Mouse (Mus musculus) hindbrain, embryonic 15.5 days (tissue): Measurements from ENCODE around the gene Steap3. TPM values are rescaled to one million over a fixed set of nuclear protein-coding genes. Genes with fewer than 3 reads are reported as not detected.

Source experiments
- ATAC-seq: fragments of 200-750 bp; cut with Nextera tagmentation; 2 replicates; pipeline ENCODE4 v1.8.0; 2017; ENCODE audit warnings: low read depth, moderate number of reproducible peaks, moderate TSS enrichment; ENCODE audit not compliant: low FRiP score
- H3K27ac ChIP-seq: fragments of 300-500 bp; sonication (generic); replicated peaks from 2 replicates; pipeline ENCODE4 v1.5.1; 2015; ENCODE audit warnings: mild to moderate bottlenecking, inconsistent platforms
- H3K27me3 ChIP-seq: fragments of 300-500 bp; sonication (generic); 2 replicates; pipeline ENCODE4 v1.6.1; 2015; ENCODE audit warnings: control low read depth, inconsistent platforms
- H3K36me3 ChIP-seq: fragments of 300-500 bp; sonication (generic); 2 replicates; pipeline ENCODE4 v1.6.1; 2015; ENCODE audit warnings: control low read depth, inconsistent platforms
- H3K4me1 ChIP-seq: fragments of 300-500 bp; sonication (generic); replicated peaks from 2 replicates; pipeline ENCODE4 v1.6.1; 2015; ENCODE audit warnings: control low read depth, inconsistent platforms
- H3K4me2 ChIP-seq: fragments of 300-500 bp; sonication (generic); 2 replicates; pipeline ENCODE4 v1.6.1; 2015; ENCODE audit warnings: moderate library complexity, mild to moderate bottlenecking, inconsistent platforms
- H3K4me3 ChIP-seq: fragments of 300-500 bp; sonication (generic); 2 replicates; pipeline ENCODE4 v1.5.1; 2015; ENCODE audit warnings: mild to moderate bottlenecking, inconsistent platforms
- H3K9ac ChIP-seq: fragments of 300-500 bp; sonication (generic); 2 replicates; pipeline ENCODE4 v1.6.1; 2015; ENCODE audit warnings: inconsistent platforms
- H3K9me3 ChIP-seq: fragments of 300-500 bp; sonication (generic); 2 replicates; pipeline ENCODE4 v1.6.1; 2016; ENCODE audit warnings: control low read depth, inconsistent platforms
- WGBS: fragments of 180-500 bp; shearing (Covaris S2); methylation state at CpG from one replicate; pipeline ENCODE4 v1.1.7; 2015; 5-methylcytosine and 5-hydroxymethylcytosine counted together
- polyA plus RNA-seq: library from polyadenylated mRNA; unstranded; fragments of >200 nt; fragmentation: Nextera tagmentation; extraction: Ambion mirVana; gene quantifications from 2 replicates; pipeline ENCODE4 v1.2.1, GENCODE M21; 2015

Gene Steap3
- polyA plus RNA-seq, 1 experiment from 2014 or later: 3.5 TPM

DNA sequence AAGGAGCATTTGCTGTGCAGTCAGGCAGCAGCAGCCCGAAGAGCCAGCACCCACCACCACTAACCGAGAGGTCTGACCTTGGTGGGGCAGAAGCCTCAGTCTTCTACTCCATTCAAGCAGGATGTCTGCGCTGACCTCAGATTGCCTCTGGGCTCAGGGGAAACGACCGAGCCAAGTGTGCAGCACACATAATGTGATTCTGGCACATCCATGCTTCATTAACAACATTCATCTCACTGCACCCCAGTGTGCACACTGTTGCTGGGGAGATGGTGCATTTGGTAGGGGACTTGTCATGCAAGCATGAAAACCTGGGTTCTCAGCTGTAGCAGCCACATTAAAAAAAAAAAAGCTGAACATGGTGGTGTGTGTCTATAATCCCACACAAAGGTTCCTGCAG, 76.6 kb downstream of the Steap3 start:
- 16% methylated on average over 5 of the region's 5 CpGs for WGBS
- Histone ChIP-seq H3K4me3 (no peak overlapping the region), H3K4me1 (peaks cover 5% of the 10 kb centered on the region; the same call in 1 of the 2 replicates), H3K27me3 (0 out of 2 replicates have a peak, but pooled peaks cover 3% of the 10 kb centered on the region), H3K9ac (no peak overlapping the region), H3K4me2 (no peak overlapping the region), H3K27ac (no peak overlapping the region), H3K36me3 (no peaks in the 10 kb centered on the region), H3K9me3 (no peaks in the 10 kb centered on the region)
- no peak for ATAC-seq

DNA sequence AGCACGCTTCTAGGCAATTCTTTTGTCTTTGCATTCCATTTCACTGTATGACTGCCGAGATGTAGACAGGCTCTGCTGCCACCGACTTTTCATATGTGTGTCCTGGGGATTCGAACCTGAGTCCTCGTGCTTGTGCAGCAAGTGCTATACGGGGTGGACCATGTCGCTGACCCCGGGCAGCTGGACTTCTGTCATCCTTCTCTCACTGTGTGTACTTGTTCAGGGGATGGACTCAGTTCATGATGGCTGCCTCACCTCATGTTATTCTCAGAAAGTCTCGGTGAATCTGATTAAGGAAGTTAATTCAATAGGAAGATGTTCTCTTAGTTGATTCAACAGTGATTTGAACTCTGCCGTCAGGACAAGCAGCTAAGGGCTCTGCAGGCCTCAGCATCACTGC, 78.9 kb downstream of the Steap3 start:
- Histone ChIP-seq H3K4me2 (no peak overlapping the region), H3K27me3 (no peaks in the 10 kb centered on the region), H3K9ac (no peak overlapping the region), H3K36me3 (no peaks in the 10 kb centered on the region), H3K4me3 (no peak overlapping the region), H3K9me3 (no peaks in the 10 kb centered on the region), H3K4me1 (peaks cover 5% of the 10 kb centered on the region; the same call in 1 of the 2 replicates), H3K27ac (no peak overlapping the region)
- WGBS: 96% methylated on average over 10 of the region's 10 CpGs
- ATAC-seq: no peak

DNA sequence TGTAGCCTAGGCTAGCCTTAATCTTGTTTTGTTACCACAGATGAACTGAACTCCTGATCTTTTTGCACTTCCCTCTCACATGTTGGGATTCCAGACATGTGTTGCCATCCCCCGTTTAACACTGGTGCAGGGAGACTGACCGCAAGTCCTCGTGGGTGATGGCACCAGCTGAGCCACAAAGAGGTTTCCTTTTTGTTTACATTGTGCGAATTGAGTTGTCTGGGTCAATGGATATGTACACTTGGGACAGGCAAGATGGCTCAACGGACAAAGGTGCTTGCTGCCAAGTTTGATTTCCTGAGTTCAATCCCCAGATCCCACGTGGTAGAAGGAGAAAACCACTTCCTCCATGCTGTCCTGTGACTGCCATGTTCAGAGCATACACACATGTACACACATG, 80.2 kb downstream of the Steap3 start:
- Histone ChIP-seq H3K9ac (no peak overlapping the region), H3K4me3 (no peak overlapping the region), H3K27me3 (no peaks in the 10 kb centered on the region), H3K4me2 (no peak overlapping the region), H3K27ac (no peak overlapping the region), H3K36me3 (no peaks in the 10 kb centered on the region), H3K9me3 (no peaks in the 10 kb centered on the region), H3K4me1 (peaks cover 5% of the 10 kb centered on the region; the same call in 1 of the 2 replicates)
- 74% methylated on average over 6 of the region's 6 CpGs for WGBS
- no peak for ATAC-seq

DNA sequence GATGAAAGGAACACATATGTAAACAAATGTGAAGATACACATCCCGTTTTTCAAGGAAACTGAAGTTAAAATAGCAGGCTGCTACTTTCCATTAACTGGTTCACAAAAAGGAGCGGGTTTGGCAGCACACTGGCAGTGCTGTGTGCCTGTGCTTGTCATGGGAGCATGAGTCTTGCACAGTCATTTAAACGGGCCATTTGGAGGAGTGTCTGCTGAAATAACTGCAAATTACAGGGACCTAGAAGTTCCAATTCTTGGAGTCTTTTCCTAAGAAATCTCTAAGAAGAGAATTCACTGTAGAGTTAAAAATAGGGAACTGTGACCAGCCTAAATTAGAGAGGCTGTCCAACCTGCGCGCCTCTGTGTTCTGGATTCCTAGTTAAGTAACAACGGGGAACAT, 81.6 kb downstream of the Steap3 start:
- Histone ChIP-seq H3K4me3 (no peak overlapping the region), H3K9me3 (no peaks in the 10 kb centered on the region), H3K4me1 (peaks cover 6% of the 10 kb centered on the region; the same call in 1 of the 2 replicates), H3K27ac (no peak overlapping the region), H3K36me3 (no peaks in the 10 kb centered on the region), H3K9ac (no peak overlapping the region), H3K4me2 (no peak overlapping the region), H3K27me3 (no peaks in the 10 kb centered on the region)
- WGBS: 88% methylated on average over 6 of the region's 6 CpGs
- no peak for ATAC-seq

DNA sequence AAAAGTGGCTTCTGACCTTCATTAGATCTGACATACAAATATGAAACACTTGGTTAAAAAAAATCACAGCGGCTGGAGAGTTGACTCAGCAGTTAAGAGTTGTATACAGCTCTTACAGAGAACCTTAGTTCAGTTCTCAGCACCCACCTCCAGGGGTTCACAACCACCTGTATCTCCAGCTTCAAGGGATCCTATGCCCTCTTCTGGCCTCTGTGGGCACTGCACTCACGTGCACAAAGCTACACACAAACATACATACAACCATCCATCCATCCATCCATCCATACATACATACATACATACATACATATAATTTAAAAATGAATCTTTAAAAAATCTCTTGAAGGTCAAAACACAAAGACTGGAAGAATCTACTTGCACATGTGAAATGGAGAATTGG, 82.2 kb downstream of the Steap3 start:
- no peak overlapping the region for H3K4me3 ChIP-seq
- ATAC-seq: no peak
- no peak overlapping the region for H3K9ac ChIP-seq
- H3K4me2 ChIP-seq: no peak overlapping the region
- no peak overlapping the region for H3K27ac ChIP-seq
- 94% methylated on average over 2 of the region's 2 CpGs for WGBS
- H3K27me3 ChIP-seq: no peaks in the 10 kb centered on the region
- no peaks in the 10 kb centered on the region for H3K36me3 ChIP-seq
- no peaks in the 10 kb centered on the region for H3K9me3 ChIP-seq
- 0 out of 2 replicates have a peak, but pooled peaks cover 4% of the 10 kb centered on the region for H3K4me1 ChIP-seq

DNA sequence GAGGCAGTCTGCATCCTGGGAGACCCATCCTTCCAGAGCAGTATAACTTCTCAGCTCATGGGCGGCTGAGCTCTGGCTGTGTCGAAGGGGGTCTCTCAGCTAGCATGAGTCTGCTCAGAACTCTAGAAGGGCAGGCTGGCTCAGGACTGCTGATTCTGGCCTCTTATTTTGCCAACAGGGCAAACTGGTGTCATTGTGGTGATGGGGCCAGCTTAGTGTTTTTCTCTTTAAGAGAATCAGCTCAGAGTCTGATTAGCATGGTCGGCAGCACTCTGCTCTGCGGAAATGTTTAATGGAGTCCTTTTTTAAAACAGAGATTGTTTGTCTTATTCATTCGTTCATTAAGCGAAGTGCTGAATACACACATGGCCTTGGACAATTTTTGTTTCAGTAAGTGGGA, 83.3 kb downstream of the Steap3 start:
- H3K36me3 ChIP-seq: no peaks in the 10 kb centered on the region
- no peak overlapping the region for H3K9ac ChIP-seq
- 74% methylated on average over 6 of the region's 6 CpGs for WGBS
- no peaks in the 10 kb centered on the region for H3K27me3 ChIP-seq
- no peak overlapping the region for H3K4me2 ChIP-seq
- H3K4me1 ChIP-seq: 0 out of 2 replicates have a peak, but pooled peaks cover 4% of the 10 kb centered on the region
- H3K4me3 ChIP-seq: no peak overlapping the region
- H3K27ac ChIP-seq: no peak overlapping the region
- no peak for ATAC-seq
- no peaks in the 10 kb centered on the region for H3K9me3 ChIP-seq

DNA sequence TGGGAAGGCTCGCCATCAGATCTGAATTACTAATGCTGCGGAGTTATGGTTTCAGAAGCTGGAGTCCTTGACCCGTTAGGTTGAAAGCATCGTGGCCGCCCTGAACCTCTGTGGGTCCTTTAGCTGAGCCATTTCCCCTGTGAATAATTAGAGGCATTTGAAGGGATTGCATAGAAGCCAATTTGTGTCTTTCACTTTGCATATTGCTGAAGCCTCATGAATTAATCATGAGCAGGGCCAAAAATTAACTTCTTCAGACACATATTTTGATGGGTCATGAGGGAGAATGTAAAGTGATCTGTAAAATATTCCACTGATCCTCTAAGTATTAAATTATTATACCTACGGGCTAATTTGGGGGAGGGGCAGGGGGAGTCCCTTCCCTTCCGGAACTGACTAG, 85.4 kb downstream of the Steap3 start:
- peak; percentile 63 for ATAC-seq
- Histone ChIP-seq H3K36me3 (no peaks in the 10 kb centered on the region), H3K9ac (no peak overlapping the region), H3K4me1 (0 out of 2 replicates have a peak, but pooled peaks cover 4% of the 10 kb centered on the region), H3K9me3 (no peaks in the 10 kb centered on the region), H3K27me3 (no peaks in the 10 kb centered on the region), H3K4me2 (no peak overlapping the region), H3K4me3 (no peak overlapping the region), H3K27ac (no peak overlapping the region)
- WGBS: 30% methylated on average over 7 of the region's 7 CpGs

DNA sequence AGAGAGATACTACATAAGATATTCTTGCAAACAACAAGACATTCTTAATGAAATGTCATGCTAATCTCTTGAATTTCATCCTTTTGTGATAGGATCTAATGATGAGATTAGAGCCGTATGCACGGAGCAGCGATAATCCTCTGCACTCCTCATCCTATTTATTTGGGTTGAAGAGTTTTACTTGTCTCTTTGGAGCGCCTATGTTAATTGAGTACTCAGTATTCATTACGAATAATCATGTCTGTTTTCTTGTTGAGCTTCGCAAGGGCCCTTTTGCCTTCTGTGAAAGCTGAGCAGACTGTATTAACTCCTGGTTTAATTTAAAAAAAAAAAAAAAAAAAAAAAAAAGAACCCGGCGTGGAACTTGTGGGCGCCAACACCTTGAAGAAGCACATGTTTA, 85.8 kb downstream of the Steap3 start:
- WGBS: 39% methylated on average over 9 of the region's 9 CpGs

DNA sequence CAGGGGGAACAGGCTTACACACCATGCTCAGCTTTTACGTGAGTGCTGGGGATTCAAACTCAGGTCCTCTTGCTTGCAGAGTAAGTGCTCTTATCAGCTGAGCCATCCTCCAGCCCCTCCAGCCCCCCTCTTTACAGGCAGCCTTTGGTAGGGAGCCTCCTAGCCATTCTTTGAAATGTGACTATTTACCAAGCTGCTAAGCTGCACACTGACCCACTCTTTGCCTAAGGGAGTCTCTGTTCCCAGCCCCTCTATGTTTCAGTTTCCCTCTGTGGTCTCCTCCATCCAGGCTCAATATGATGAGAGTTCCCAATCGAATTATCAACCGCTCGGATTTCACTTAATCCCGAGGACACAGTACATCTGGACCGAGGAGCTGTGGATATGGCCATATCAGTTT, 86.3 kb downstream of the Steap3 start:
- Histone ChIP-seq H3K4me1 (0 out of 2 replicates have a peak, but pooled peaks cover 4% of the 10 kb centered on the region), H3K9me3 (no peaks in the 10 kb centered on the region), H3K27me3 (no peaks in the 10 kb centered on the region), H3K9ac (no peak overlapping the region), H3K36me3 (no peaks in the 10 kb centered on the region), H3K4me3 (no peak overlapping the region), H3K4me2 (no peak overlapping the region), H3K27ac (no peak overlapping the region)
- ATAC-seq: no peak
- 64% methylated on average over 6 of the region's 6 CpGs for WGBS

More for the DNA sequence above, 85.8 kb downstream of the Steap3 start:
- Histone ChIP-seq H3K4me2 (no peak overlapping the region), H3K27me3 (no peaks in the 10 kb centered on the region), H3K36me3 (no peaks in the 10 kb centered on the region), H3K9me3 (no peaks in the 10 kb centered on the region), H3K27ac (no peak overlapping the region), H3K4me3 (no peak overlapping the region), H3K4me1 (0 out of 2 replicates have a peak, but pooled peaks cover 4% of the 10 kb centered on the region), H3K9ac (no peak overlapping the region)
- ATAC-seq: peak; percentile 63

DNA sequence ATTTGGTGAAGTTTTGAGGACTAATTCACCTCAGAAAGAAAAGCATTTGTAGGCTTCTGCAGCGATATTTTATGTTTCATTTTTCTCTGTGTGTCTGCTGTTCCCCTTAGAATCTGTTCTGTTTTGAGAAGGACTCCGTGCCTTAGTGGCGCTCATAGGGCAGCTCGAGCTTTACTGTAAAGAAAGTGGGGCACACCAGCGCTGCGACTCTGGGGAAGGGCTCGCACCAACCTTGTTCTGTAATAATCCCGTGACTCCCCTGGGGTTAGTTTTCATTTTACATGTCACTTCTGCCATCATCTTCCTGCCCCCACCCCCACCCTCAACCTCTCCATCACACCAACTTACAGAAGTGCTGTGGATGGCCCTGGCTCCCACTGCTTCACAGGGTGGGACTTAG, 95.4 kb downstream of the Steap3 start:
- ATAC-seq: no peak
- no peaks in the 10 kb centered on the region for H3K4me1 ChIP-seq
- H3K36me3 ChIP-seq: no peaks in the 10 kb centered on the region
- H3K9me3 ChIP-seq: no peaks in the 10 kb centered on the region
- 90% methylated on average over 8 of the region's 8 CpGs for WGBS
- no peak overlapping the region for H3K4me2 ChIP-seq
- no peak overlapping the region for H3K27ac ChIP-seq
- no peak overlapping the region for H3K9ac ChIP-seq
- H3K4me3 ChIP-seq: no peak overlapping the region
- no peaks in the 10 kb centered on the region for H3K27me3 ChIP-seq

DNA sequence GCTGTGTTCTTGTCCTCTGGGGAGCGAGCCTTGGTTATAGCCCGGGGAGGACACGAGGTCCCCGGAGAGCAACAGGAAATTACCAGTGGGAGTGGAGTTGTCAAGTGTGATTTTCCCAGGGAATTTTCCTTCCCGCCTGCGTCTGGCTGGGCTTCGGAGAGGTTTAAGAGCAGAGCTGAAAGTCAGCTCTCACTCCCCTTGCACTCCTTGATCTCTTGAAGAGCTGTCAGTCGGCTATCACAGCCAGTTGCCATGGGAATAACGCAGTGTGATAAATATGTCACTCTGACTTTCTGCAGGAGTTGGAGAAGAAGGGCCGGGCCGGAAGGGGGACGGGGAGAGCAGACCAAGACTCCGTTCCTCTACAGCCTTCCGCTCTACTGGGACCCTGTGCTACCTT, 96.2 kb downstream of the Steap3 start:
- no peaks in the 10 kb centered on the region for H3K9me3 ChIP-seq
- H3K27me3 ChIP-seq: no peaks in the 10 kb centered on the region
- no peak overlapping the region for H3K9ac ChIP-seq
- no peaks in the 10 kb centered on the region for H3K4me1 ChIP-seq
- H3K27ac ChIP-seq: no peak overlapping the region
- H3K4me3 ChIP-seq: no peak overlapping the region
- WGBS: 46% methylated on average over 14 of the region's 14 CpGs
- no peaks in the 10 kb centered on the region for H3K36me3 ChIP-seq
- no peak for ATAC-seq
- H3K4me2 ChIP-seq: no peak overlapping the region

DNA sequence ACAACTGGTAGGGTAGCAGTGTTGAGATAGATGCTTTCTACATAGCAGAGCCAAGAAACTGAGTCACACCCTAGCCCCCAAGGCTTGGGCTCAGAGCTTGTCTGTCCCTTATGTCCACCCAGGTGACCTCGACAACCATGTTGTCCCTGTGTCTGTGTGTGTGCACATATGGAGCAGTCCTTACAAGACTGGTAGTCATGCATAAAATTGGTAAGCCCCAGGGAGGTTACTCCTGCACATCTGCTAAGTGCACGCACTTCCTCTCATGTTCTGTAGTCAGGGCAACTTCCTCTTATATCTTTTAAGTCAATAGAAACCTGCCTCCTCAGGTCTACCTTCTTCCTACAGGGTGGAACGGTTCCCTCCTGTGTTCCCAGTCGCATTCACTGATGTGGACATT, 97.5 kb downstream of the Steap3 start:
- no peak overlapping the region for H3K4me3 ChIP-seq
- H3K9me3 ChIP-seq: no peaks in the 10 kb centered on the region
- H3K4me2 ChIP-seq: no peak overlapping the region
- no peak for ATAC-seq
- 76% methylated on average over 4 of the region's 4 CpGs for WGBS
- H3K9ac ChIP-seq: no peak overlapping the region
- no peaks in the 10 kb centered on the region for H3K27me3 ChIP-seq
- no peaks in the 10 kb centered on the region for H3K4me1 ChIP-seq
- H3K27ac ChIP-seq: no peak overlapping the region
- H3K36me3 ChIP-seq: no peaks in the 10 kb centered on the region

DNA sequence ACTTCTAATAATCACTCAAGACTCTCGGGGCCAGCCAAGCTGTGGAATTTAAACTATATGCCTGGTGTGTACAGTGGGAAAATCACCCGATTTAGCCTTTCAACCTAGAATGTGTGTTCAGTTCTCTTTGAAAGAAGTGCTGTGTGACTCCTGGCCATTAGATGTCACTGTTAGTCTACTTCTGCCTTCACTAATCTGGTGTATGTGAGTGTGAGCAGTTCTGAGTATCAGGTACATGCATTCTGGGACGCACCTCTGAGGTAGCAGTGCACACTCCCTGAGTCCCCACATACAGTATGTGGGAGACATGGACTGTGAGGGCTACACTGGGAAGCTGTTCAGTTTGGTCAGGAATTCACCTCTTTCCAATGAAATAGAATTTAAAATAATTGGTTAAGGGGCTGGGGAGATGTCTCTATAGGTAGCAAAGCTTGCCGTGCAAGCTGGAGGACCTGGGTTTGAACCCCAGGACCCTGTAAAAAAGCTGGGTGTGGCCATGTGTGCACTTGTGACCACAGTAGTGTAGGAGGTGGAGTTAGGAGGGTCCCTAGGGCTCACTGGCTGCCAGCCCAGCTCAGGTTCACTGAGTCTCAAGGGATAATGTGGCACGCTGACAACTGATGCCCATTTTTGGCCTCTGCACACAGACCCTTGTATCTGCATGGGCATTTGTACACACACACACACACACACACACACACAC, 100.5 kb downstream of the Steap3 start:
- WGBS: 47% methylated on average over 5 of the region's 5 CpGs
- peak; percentile 83 for ATAC-seq

More for the DNA sequence above, 100.5 kb downstream of the Steap3 start:
- Histone ChIP-seq H3K9me3 (no peaks in the 10 kb centered on the region), H3K4me1 (no peaks in the 10 kb centered on the region), H3K27me3 (no peaks in the 10 kb centered on the region), H3K4me3 (no peak overlapping the region), H3K27ac (no peak overlapping the region), H3K4me2 (no peak overlapping the region), H3K36me3 (no peaks in the 10 kb centered on the region), H3K9ac (no peak overlapping the region)
